Mouse (Mus musculus) embryonic facial prominence, embryonic 11.5 days (tissue): ENCODE results near the gene Abhd4. TPM values are rescaled to one million over a fixed set of nuclear protein-coding genes. Genes with fewer than 3 reads are reported as not detected.

Source experiments
- ATAC-seq: fragments of 200-750 bp; cut with Nextera tagmentation; replicated peaks from 2 replicates; pipeline ENCODE4 v1.8.0; 2017; ENCODE audit warnings: low read depth; ENCODE audit not compliant: insufficient number of reproducible peaks, low FRiP score, low TSS enrichment
- DNase-seq: peaks from one replicate; pipeline ENCODE4 v3.0.0-alpha.2; 2015; ENCODE audit warnings: low spot score
- H3K27ac ChIP-seq: fragments of 300-500 bp; sonication (generic); replicated peaks from 2 replicates; pipeline ENCODE4 v1.5.1; 2014; ENCODE audit warnings: mild to moderate bottlenecking, low read depth, low read length, control low read depth
- H3K27me3 ChIP-seq: fragments of 300-500 bp; sonication (generic); 2 replicates; pipeline ENCODE4 v1.6.1; 2014; ENCODE audit warnings: mild to moderate bottlenecking, low read length, moderate library complexity, mixed read lengths; ENCODE audit not compliant: control insufficient read depth, insufficient read depth
- H3K36me3 ChIP-seq: fragments of 300-500 bp; sonication (generic); replicated peaks from 2 replicates; pipeline ENCODE4 v1.6.1; 2014; ENCODE audit warnings: low read depth, mild to moderate bottlenecking, low read length, moderate library complexity, mixed read lengths; ENCODE audit not compliant: control insufficient read depth, insufficient read depth
- H3K4me1 ChIP-seq: fragments of 300-500 bp; sonication (generic); 2 replicates; pipeline ENCODE4 v1.6.1; 2014; ENCODE audit warnings: low read length, mixed read lengths; ENCODE audit not compliant: control insufficient read depth, insufficient read depth
- H3K4me2 ChIP-seq: fragments of 300-500 bp; sonication (generic); 2 replicates; pipeline ENCODE4 v1.6.1; 2014; ENCODE audit warnings: low read depth, mild to moderate bottlenecking, control low read depth, low read length, moderate library complexity
- H3K4me3 ChIP-seq: fragments of 300-500 bp; sonication (generic); 2 replicates; pipeline ENCODE4 v1.5.1; 2014; ENCODE audit warnings: low read depth, low read length, control low read depth
- H3K9ac ChIP-seq: fragments of 300-500 bp; sonication (generic); replicated peaks from 2 replicates; pipeline ENCODE4 v1.6.1; 2014; ENCODE audit warnings: mild to moderate bottlenecking, control low read depth, low read length
- H3K9me3 ChIP-seq: fragments of 300-500 bp; sonication (generic); replicated peaks from 2 replicates; pipeline ENCODE4 v1.6.1; 2016; ENCODE audit warnings: mild to moderate bottlenecking, low read length, inconsistent platforms, mixed read lengths; ENCODE audit not compliant: control insufficient read depth
- WGBS: fragments of 180-500 bp; shearing (Covaris S2); extraction: QIAGEN DNeasy Blood & Tissue Kit; methylation state at CpG from one replicate; pipeline ENCODE4 v1.1.7; 2014; 5-methylcytosine and 5-hydroxymethylcytosine counted together
- polyA plus RNA-seq: library from polyadenylated mRNA; unstranded; fragments of >200 nt; fragmentation: Nextera tagmentation; extraction: Ambion mirVana; gene quantifications from 2 replicates; pipeline ENCODE4 v1.2.1, GENCODE M21; 2014

Abhd4 gene
- polyA plus RNA-seq, 1 experiment from 2014 or later: 44.3 TPM

GRCm38 (mm10) chr14:54235825-54236540 is 18.0 kb upstream of the Abhd4 start:
- H3K27me3 ChIP-seq: no peaks in the 10 kb centered on the region
- no peak overlapping the region for H3K9ac ChIP-seq
- no peak overlapping the region for H3K4me2 ChIP-seq
- 85% methylated on average over 5 of the region's 5 CpGs for WGBS
- H3K4me1 ChIP-seq: peaks cover 2% of the 10 kb centered on the region; the same call in 1 of the 2 replicates
- ATAC-seq (no peak), DNase-seq (no peak)
- no peak overlapping the region for H3K27ac ChIP-seq
- no peak overlapping the region for H3K4me3 ChIP-seq
- H3K36me3 ChIP-seq: no peaks in the 10 kb centered on the region
- H3K9me3 ChIP-seq: no peaks in the 10 kb centered on the region

- Histone ChIP-seq H3K4me2 (no peak overlapping the region), H3K27ac (no peak overlapping the region), H3K9ac (no peak overlapping the region), H3K36me3 (0 out of 2 replicates have a peak, but pooled peaks cover under 1% of the 10 kb centered on the region), H3K27me3 (no peaks in the 10 kb centered on the region), H3K9me3 (no peaks in the 10 kb centered on the region), H3K4me3 (no peak overlapping the region), H3K4me1 (peaks cover 2% of the 10 kb centered on the region; the same call in 1 of the 2 replicates)
- 96% methylated on average over 5 of the region's 5 CpGs for WGBS
- ATAC-seq (no peak), DNase-seq (no peak)
Measured at GRCm38 (mm10) chr14:54236881-54237280, 17.1 kb upstream of the Abhd4 start.

GRCm38 (mm10) chr14:54239002-54239736 is 14.8 kb upstream of the Abhd4 start:
- Histone ChIP-seq H3K9me3 (no peaks in the 10 kb centered on the region), H3K27me3 (no peaks in the 10 kb centered on the region), H3K4me2 (no peak overlapping the region), H3K27ac (no peak overlapping the region), H3K36me3 (0 out of 2 replicates have a peak, but pooled peaks cover 5% of the 10 kb centered on the region), H3K4me1 (no peaks in the 10 kb centered on the region), H3K9ac (no peak overlapping the region), H3K4me3 (no peak overlapping the region)
- DNase-seq: peak; percentile 90
- ATAC-seq: 0 out of 2 replicates have a peak, but pooled peaks have one; percentile 46
- WGBS: 25% methylated on average over 7 of the region's 7 CpGs

- no peak overlapping the region for H3K27ac ChIP-seq
- no peaks in the 10 kb centered on the region for H3K9me3 ChIP-seq
- H3K4me2 ChIP-seq: no peak overlapping the region
- no peak overlapping the region for H3K4me3 ChIP-seq
- 0 out of 2 replicates have a peak, but pooled peaks cover 5% of the 10 kb centered on the region for H3K36me3 ChIP-seq
- no peak overlapping the region for H3K9ac ChIP-seq
- 90% methylated on average over 5 of the region's 5 CpGs for WGBS
- H3K4me1 ChIP-seq: no peaks in the 10 kb centered on the region
- ATAC-seq: no peak
- no peak for DNase-seq
- no peaks in the 10 kb centered on the region for H3K27me3 ChIP-seq
Measured at GRCm38 (mm10) chr14:54240542-54240941, 13.4 kb upstream of the Abhd4 start.

- ATAC-seq (no peak), DNase-seq (peak; percentile 18)
- no peaks in the 10 kb centered on the region for H3K9me3 ChIP-seq
- no peak overlapping the region for H3K4me3 ChIP-seq
- no peak overlapping the region for H3K9ac ChIP-seq
- no peaks in the 10 kb centered on the region for H3K27me3 ChIP-seq
- H3K36me3 ChIP-seq: 0 out of 2 replicates have a peak, but pooled peaks cover 5% of the 10 kb centered on the region
- no peak overlapping the region for H3K27ac ChIP-seq
- H3K4me1 ChIP-seq: no peaks in the 10 kb centered on the region
- 71% methylated on average over 3 of the region's 3 CpGs for WGBS
- no peak overlapping the region for H3K4me2 ChIP-seq
Measured at GRCm38 (mm10) chr14:54244183-54244582, 9.8 kb upstream of the Abhd4 start.

- H3K9me3 ChIP-seq: no peaks in the 10 kb centered on the region
- WGBS: 88% methylated on average over 3 of the region's 3 CpGs
Measured at GRCm38 (mm10) chr14:54246232-54246631, 7.8 kb upstream of the Abhd4 start.

GRCm38 (mm10) chr14:54249326-54249725 is 4.7 kb upstream of the Abhd4 start:
- Histone ChIP-seq H3K27me3 (no peaks in the 10 kb centered on the region), H3K4me3 (no peak overlapping the region), H3K36me3 (no peaks in the 10 kb centered on the region), H3K9me3 (no peaks in the 10 kb centered on the region), H3K4me1 (no peaks in the 10 kb centered on the region), H3K27ac (no peak overlapping the region), H3K9ac (no peak overlapping the region), H3K4me2 (no peak overlapping the region)
- no peak for ATAC-seq
- no peak for DNase-seq
- 60% methylated on average over 9 of the region's 9 CpGs for WGBS

More at GRCm38 (mm10) chr14:54246232-54246631, 7.8 kb upstream of the Abhd4 start:
- Histone ChIP-seq H3K9ac (no peak overlapping the region), H3K4me2 (no peak overlapping the region), H3K36me3 (0 out of 2 replicates have a peak, but pooled peaks cover 5% of the 10 kb centered on the region), H3K27me3 (no peaks in the 10 kb centered on the region), H3K4me3 (no peak overlapping the region), H3K4me1 (no peaks in the 10 kb centered on the region), H3K27ac (no peak overlapping the region)
- no peak for ATAC-seq
- no peak for DNase-seq

GRCm38 (mm10) chr14:54250122-54250521 is 3.9 kb upstream of the Abhd4 start:
- H3K36me3 ChIP-seq: no peaks in the 10 kb centered on the region
- H3K27me3 ChIP-seq: no peaks in the 10 kb centered on the region
- H3K9me3 ChIP-seq: no peaks in the 10 kb centered on the region
- DNase-seq (no peak), ATAC-seq (no peak)
- 71% methylated on average over 4 of the region's 4 CpGs for WGBS
- no peak overlapping the region for H3K4me2 ChIP-seq
- H3K4me1 ChIP-seq: no peaks in the 10 kb centered on the region
- H3K9ac ChIP-seq: no peak overlapping the region
- no peak overlapping the region for H3K4me3 ChIP-seq
- no peak overlapping the region for H3K27ac ChIP-seq
